Mouse (Mus musculus): ENCODE measurements around the gene Prkaca.

The Prkaca gene

GRCm38 (mm10) chr8:84042948-84043342, 70.2 kb downstream of the Prkaca start:
- DNase-seq = no peak

GRCm38 (mm10) chr8:84044103-84044502, 71.3 kb downstream of the Prkaca start:
- no peak for DNase-seq

GRCm38 (mm10) chr8:84044900-84045299, 72.1 kb downstream of the Prkaca start, which contains the start of gene Rln3:
TSS of gene Rln3 (minus strand) at chr8:84045000.
- DNase-seq = no peak

All from kidney, adult 18-20 months (tissue).